Mouse (Mus musculus) ES-E14 (cell line): ENCODE measurements around the gene Inpp4b. TPM values are rescaled to one million over a fixed set of nuclear protein-coding genes. Genes with fewer than 3 reads are reported as not detected.

ENCODE experiments used
- DNase-seq: peaks from one replicate; pipeline ENCODE4 v3.0.0-alpha.2; 2013; ENCODE audit warnings: low read depth, low spot score
- H3K27ac ChIP-seq: 2 replicates; pipeline ENCODE4 v1.5.1; 2012; ENCODE audit warnings: low read depth, mild to moderate bottlenecking, low read length, moderate library complexity, mixed read lengths; ENCODE audit not compliant: poor library complexity, insufficient read depth, severe bottlenecking
- H3K36me3 ChIP-seq: 2 replicates; pipeline ENCODE4 v1.6.1; 2012; ENCODE audit warnings: mild to moderate bottlenecking, low read length, moderate library complexity, mixed read lengths; ENCODE audit not compliant: control insufficient read depth, poor library complexity, insufficient read depth, severe bottlenecking
- H3K4me1 ChIP-seq, 2 experiments: fragments of 150-350 bp in 1 of 2; sonication (generic) in 1 of 2; 2 replicates each; pipeline ENCODE4 v1.6.1; 2012; ENCODE audit warnings: low read length in 2 of 2, mild to moderate bottlenecking in 1 of 2, mixed read lengths in 1 of 2; ENCODE audit not compliant: control insufficient read depth in 2 of 2, insufficient read depth in 2 of 2, poor library complexity in 1 of 2
- H3K4me3 ChIP-seq, 2 experiments: fragments of 150-350 bp in 1 of 2; sonication (generic) in 1 of 2; 2 replicates each; pipeline ENCODE4 v1.5.1; 2012; ENCODE audit warnings: low read length in 2 of 2, low read depth in 1 of 2, mild to moderate bottlenecking in 1 of 2, mixed read lengths in 1 of 2; ENCODE audit not compliant: insufficient read depth in 1 of 2, poor library complexity in 1 of 2, severe bottlenecking in 1 of 2
- H3K9ac ChIP-seq: 2 replicates; pipeline ENCODE4 v1.6.1; 2012; ENCODE audit warnings: low read depth, mild to moderate bottlenecking, low read length, mixed read lengths; ENCODE audit not compliant: poor library complexity, insufficient read depth, severe bottlenecking
- H3K9me3 ChIP-seq: fragments of 150-350 bp; sonication (generic); 2 replicates; pipeline ENCODE4 v1.6.1; 2012; ENCODE audit warnings: low read depth, mild to moderate bottlenecking, low read length; ENCODE audit not compliant: control insufficient read depth, insufficient read depth
- CHD2 ChIP-seq: IDR thresholded peaks from 2 replicates; pipeline ENCODE4 v1.6.1; 2014; ENCODE audit warnings: mild to moderate bottlenecking, low read depth, low read length, inconsistent platforms
- HCFC1 ChIP-seq: IDR thresholded peaks from 2 replicates; pipeline ENCODE4 v1.6.1; 2012; ENCODE audit warnings: low read length, inconsistent platforms, borderline replicate concordance; ENCODE audit not compliant: insufficient read depth
- MAFK ChIP-seq: IDR thresholded peaks from 2 replicates; pipeline ENCODE4 v1.6.1; 2014; ENCODE audit warnings: mild to moderate bottlenecking, low read depth, low read length, inconsistent platforms; ENCODE audit not compliant: insufficient read depth
- ZC3H11A ChIP-seq: IDR thresholded peaks from 2 replicates; pipeline ENCODE4 v1.6.1; 2012; ENCODE audit warnings: low read depth, mild to moderate bottlenecking, inconsistent platforms, low read length, borderline replicate concordance
- ZNF384 ChIP-seq: IDR thresholded peaks from 2 replicates; pipeline ENCODE4 v1.6.1; 2012; ENCODE audit warnings: low read depth, low read length, inconsistent platforms
- in situ Hi-C, 2 experiments: fragments of 600-800 bp; cut with MboI; formaldehyde crosslinking; loops; one replicate each; pipeline ENCODE4 v1.15.1; 2025; ENCODE audit warnings: low sequenced_read_pairs in 2 of 2, inconsistent platforms in 1 of 2; ENCODE audit not compliant: unreplicated experiment in 2 of 2
- total RNA-seq: library from RNA; depleted of rRNA; stranded (reverse); fragments of 300-350 nt; gene quantifications from 2 replicates; pipeline ENCODE4 v1.2.3, GENCODE M21; 2012

Gene Inpp4b
- total RNA-seq, 1 experiment = 0.98 TPM

DNA sequence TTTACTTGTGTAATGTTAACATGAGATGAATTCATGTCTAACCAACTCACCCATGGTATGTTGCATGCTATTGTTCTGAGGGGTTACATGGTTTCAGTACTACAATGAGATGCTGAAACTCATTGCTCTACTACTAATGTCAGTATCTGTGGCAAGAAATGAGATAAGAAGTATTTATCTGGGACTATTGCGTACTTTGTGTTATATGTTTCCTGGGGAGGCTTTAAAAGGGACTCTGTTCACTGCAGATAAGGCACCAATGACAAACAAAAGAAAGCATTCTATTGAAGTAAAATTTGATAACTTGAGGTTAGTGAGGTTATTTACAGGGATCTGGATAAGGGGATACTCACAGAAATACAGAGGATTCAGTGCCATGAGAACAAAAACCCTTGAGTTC is 815.6 kb downstream of the Inpp4b start:
- no peaks in the 10 kb centered on the region for H3K36me3 ChIP-seq
- H3K9me3 ChIP-seq = no peaks in the 10 kb centered on the region
- no peak overlapping the region for H3K9ac ChIP-seq
- in situ Hi-C loops = no loop called here
- H3K4me3 ChIP-seq = no peak overlapping the region
- TF ChIP-seq ZNF384 (no peak), ZC3H11A (no peak), CHD2 (no peak), HCFC1 (no peak), MAFK (no peak)
- DNase-seq = no peak
- H3K4me1 ChIP-seq = no peaks in the 10 kb centered on the region
- no peak overlapping the region for H3K27ac ChIP-seq
